Mouse (Mus musculus): ENCODE measurements at regions not wholly inside any gene's neighbourhood (a gene's known extent, or its start where the extent isn't known, plus 50 kb on each side); places are given as distances from the start of the nearest gene placed in this dataset.

DNA sequence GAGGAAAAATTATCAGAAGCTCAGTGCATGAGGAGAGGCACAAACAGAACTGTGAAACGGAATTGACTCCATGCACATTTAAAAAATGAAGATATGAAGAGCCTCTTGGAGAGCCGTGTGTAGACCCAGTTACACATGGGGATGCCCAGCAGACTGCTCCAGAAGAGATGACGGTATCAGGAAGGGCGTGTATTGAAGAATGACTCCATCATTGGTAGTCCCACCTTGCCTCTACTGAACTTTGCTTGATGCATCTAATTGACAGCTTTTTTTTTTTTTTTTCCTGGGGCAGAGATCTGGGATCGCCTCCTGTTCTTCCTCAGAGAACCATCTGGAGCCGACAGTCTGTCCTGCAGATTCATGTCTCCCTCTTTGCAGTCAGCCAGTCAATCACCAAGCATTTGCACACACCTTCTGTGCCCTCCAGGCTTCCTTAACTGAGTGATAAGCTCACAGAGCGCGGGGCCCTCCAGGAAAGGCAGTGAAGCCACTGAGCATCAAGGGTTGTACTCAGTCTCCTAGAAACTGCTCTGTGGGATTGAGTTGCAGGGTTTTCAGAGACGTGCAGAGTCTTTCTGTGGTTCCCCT, 57.6 kb upstream of the D1Pas1 start:
- Histone ChIP-seq H3K27ac (no peak overlapping the region), H3K4me3 (no peak overlapping the region)
- DNase-seq (ENCODE audit: low spot score in 2 of 2) = peak; percentile 16 to 25
- TF ChIP-seq CTCF (conservative IDR thresholded peaks at IDR 0.05) = no peak

DNA sequence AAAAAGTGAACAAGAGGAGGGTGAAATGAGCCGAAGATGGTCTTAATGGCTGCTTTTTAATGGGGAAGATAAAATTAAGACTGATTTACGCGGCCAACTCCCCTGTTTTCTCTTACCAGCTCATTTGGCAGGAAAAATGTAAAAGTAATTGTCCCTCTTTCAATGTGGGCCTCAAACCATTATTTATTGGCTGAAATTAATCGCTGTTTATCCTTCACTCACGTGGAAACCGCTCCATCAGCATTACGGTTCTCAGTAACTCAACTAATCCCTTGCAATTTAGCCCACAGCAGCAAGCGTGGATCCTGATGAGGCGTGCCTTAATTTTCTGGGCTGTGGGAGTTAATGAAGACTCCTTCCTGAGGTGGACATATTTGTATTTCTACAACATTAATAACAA, 58.1 kb upstream of the D1Pas1 start:
- no peak overlapping the region for H3K4me3 ChIP-seq
- no peak for TF ChIP-seq CTCF (conservative IDR thresholded peaks at IDR 0.05)
- DNase-seq (ENCODE audit: low spot score in 2 of 2) = no peak
- no peak overlapping the region for H3K27ac ChIP-seq

DNA sequence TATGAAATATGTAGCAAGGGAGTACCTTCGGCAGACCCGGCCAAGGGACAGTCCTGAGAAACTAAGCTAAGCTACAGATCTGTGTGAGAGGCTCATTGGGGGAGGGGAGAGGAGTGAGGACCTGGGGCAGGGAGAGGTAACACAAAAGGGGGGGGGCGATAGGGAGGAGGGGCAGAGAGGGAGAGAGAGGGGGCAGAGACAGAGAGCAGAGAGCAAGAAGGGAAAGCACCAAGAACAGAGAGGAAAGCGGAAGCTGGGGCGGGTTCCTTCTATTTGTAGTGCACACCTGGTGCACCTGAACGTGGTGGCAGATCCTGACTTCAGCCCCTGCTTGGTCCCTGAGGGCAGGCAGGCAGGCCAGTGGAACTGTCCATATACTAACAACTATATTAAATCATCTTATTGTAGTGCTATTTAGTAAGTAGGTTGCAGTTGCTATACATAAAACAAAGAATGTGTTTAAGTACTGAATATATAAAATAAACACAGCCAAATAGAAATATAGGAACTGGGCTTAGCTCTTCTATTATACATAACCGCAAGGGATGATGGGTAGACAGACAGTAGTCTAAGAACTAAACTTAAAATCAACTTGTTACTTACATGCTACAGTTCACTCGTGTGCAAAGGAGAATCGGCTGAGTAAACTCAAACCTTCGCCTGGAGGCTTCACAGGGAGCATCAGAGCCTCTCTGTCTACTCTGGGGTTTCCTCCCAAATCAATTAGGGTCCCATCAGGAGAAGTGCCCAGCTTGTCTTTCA, 59.6 kb upstream of the D1Pas1 start:
- TF ChIP-seq CTCF (conservative IDR thresholded peaks at IDR 0.05) = no peak

DNA sequence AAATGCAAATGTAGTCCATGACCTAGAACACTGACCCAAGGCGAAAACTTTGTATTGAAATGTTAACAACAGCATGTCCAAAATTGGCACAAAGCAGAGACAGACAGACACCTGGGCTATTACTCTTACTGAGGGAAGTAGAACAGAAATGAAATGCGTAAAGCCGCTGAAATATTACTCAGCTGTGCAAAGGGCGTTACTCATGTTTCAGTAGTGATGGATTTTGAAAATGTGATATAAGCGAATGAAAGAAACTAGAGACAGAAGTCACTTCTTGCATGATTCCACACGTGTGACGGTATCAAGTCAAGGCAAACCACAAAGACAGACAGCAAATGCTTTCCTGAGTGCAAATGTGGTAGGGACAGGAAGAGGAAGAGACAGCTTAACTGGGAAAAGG, 61.3 kb upstream of the D1Pas1 start:
- TF ChIP-seq CTCF (conservative IDR thresholded peaks at IDR 0.05) = no peak
- H3K4me3 ChIP-seq = no peak overlapping the region
- DNase-seq (ENCODE audit: low spot score in 2 of 2) = no peak
- H3K27ac ChIP-seq = no peak overlapping the region

More for the DNA sequence above, 59.6 kb upstream of the D1Pas1 start:
- DNase-seq (ENCODE audit: low spot score in 2 of 2) = no peak
- H3K4me3 ChIP-seq = no peak overlapping the region
- H3K27ac ChIP-seq = no peak overlapping the region

DNA sequence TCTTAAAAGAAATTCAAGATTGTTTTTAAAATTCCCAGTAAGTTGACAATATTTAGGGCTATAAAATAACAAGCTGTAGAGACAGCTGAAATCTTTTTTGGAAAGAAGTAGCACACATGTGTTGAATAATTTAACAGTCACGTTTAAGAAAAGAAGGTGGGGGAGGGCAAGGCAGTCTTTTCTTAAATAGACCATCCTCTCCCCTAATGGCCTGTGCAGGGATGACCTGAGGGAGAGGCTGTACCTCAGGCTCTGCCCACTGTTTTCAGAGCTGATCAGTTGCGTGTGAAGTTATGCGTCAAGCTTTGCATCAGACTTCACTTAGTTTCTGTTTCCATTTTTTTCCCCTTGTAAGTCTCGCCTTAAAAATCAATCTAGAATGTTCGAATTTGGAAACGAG, 65.7 kb upstream of the D1Pas1 start:
- H3K27ac ChIP-seq = no peak overlapping the region
- no peak for DNase-seq (ENCODE audit: low spot score in 2 of 2)
- no peak overlapping the region for H3K4me3 ChIP-seq
- TF ChIP-seq CTCF (conservative IDR thresholded peaks at IDR 0.05) = no peak

DNA sequence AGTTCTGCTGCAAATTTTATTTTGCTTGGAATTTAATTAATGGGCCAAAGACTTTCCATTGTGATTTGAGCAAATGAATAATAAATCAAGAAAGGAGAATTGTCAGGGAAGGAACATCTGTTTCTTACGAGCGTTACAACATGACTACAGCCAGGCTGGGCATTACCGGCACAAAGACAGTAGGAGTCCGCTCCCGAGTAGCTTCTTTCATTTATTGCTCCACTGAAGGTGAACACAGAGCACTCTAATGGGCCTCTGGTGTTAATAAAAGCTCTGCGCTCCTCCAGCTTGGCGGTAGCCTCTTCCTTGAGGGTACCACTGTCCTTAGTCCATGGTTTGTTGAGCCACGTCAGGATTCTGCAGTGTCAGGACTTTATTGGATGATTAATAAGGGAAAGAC, 69.0 kb upstream of the D1Pas1 start:
- Histone ChIP-seq H3K27ac (no peak overlapping the region), H3K4me3 (no peak overlapping the region)
- no peak for TF ChIP-seq CTCF (conservative IDR thresholded peaks at IDR 0.05)
- DNase-seq (ENCODE audit: low spot score in 2 of 2) = no peak

DNA sequence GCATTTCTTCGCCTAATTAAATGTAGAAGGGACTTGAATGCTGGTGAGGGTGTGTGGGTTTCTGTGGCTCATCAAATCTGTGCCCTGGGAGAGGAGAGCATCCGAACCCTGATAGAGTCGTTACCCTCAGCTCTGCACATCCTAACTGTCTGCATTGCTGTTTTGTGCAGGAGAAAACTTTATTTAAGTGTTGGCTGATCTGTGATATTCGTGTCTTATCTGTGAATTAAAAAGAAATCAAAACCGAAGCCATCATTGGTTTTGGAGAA, 77.7 kb upstream of the D1Pas1 start:
- no peak for DNase-seq (ENCODE audit: low spot score in 2 of 2)
- no peak overlapping the region for H3K4me3 ChIP-seq

DNA sequence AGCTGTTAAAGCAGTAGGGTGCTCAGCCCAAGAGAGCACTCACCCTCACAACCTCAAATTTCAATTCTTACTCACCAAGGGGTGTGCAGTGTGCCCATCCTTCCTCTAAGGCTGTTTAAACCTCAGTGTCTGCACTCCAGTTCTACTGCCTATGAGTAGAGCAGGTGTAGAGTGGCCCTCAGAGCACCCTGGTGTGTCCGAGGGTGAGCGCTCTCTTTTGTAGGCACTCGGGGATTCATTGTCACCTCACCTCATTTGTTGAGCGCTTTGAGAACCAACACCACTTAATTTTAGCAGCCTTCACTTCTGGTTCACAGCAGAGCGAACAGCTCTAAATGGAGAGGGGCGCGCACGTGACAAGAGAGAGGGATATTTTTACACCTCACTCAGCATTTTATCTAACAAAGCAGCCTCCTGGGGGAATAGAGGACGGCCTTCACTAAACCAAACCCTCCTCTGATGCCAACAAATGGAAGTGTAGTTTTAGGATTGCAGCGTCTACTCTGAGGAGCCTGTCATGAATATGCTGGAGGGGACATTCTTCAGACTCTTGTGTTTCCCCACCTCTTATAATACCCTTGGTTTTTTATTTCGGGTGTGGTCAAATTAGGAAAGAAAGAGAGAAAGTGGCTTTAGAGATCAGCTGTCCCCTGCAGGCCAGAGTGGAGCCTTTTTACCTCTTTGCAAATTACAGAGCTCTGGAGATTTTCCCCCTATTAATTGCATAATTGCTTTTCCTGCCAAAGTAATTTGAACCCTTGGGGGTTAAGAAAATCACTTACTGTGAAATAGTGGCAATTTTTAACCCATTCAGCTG, 78.2 kb upstream of the D1Pas1 start:
- no peak for TF ChIP-seq CTCF (conservative IDR thresholded peaks at IDR 0.05)
- no peak for DNase-seq (ENCODE audit: low spot score in 2 of 2)
- no peak overlapping the region for H3K4me3 ChIP-seq
- no peak overlapping the region for H3K27ac ChIP-seq

More for the DNA sequence above, 77.7 kb upstream of the D1Pas1 start:
- no peak overlapping the region for H3K27ac ChIP-seq
- no peak for TF ChIP-seq CTCF (conservative IDR thresholded peaks at IDR 0.05)

DNA sequence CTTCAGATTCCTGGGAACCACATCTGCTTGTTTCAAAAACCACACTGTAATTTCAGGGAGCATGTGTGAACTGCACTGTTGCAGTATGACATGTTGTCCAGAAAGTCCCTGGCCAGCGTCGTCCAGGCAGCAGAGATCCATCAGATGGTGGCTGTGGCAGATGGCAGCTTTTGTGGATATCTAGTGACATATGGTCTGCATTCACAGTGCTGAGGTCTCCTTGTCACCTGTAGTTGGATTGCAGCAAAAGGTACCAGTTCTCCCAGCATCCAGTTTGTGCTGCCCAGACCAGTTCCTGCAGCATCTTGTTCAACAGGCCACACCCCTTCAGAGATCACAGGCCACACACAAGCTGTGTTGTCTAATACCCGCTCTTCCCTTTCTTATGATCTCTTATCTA, 80.1 kb upstream of the D1Pas1 start:
- DNase-seq (ENCODE audit: low spot score in 2 of 2) = no peak
- TF ChIP-seq CTCF (conservative IDR thresholded peaks at IDR 0.05) = no peak
- Histone ChIP-seq H3K27ac (no peak overlapping the region), H3K4me3 (no peak overlapping the region)

DNA sequence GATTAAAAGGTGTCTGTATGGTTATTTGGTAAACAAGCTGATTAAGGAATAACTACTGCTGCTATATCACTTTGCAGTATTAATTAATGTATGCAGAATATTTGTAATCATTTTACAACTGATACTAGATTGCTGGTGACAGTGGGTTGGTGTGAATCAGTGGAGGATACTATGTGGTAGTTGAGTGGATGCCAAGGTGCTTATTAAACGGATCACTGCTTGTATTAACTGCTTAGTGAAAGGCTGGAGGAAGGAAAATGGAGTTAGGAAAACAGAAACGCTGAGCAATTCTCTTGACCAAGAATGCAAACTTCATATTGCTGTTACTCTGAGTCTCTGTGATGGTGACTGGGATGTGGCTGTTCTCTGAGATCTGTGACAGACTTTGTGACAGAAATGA, 86.8 kb upstream of the D1Pas1 start:
- H3K4me3 ChIP-seq = no peak overlapping the region
- no peak overlapping the region for H3K27ac ChIP-seq
- DNase-seq (ENCODE audit: low spot score in 2 of 2) = no peak
- TF ChIP-seq CTCF (conservative IDR thresholded peaks at IDR 0.05) = no peak

DNA sequence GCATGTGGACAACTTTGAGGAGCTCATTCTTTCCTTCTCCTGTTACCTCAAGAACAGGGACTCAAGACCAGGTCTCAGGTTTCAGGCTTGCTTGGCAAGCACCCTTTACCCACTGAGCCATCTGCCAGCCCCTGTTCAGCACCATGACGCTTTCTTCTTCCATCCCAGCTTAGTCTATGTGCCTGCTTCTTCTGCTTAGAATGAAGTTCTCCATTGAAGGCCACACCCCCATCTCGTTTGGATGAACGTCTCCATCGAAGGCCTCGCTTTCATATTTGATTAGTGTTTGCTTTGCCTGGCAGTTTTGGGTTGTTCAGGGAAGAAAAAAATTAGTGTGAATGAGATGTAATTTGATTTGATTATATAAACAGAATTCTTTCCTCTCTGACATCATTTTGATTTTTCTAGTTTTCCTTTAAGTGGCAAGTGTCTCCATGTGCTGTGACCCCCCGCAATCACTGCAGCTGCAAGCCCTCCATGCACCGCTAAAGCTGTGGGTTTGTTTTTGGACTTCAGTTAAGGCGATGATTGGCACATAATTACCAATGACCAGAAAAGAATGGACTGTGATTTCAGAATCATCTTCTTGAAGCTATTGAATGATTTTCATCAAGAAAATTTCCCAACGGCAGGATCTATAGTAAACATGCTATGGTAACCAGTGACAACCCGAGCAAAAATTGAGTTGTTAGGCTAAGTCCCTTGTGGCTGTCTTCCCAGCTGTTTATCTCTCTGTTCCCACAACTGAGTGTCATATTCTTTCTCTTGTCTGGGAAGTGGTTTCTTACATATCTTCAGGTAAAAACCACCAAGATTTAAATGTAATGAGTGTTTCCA, 106.4 kb upstream of the D1Pas1 start:
- Histone ChIP-seq H3K4me3 (no peak overlapping the region), H3K27ac (no peak overlapping the region)
- TF ChIP-seq CTCF (conservative IDR thresholded peaks at IDR 0.05) = no peak
- DNase-seq (ENCODE audit: low spot score in 2 of 2) = peak in 1 of 2 experiments; percentile 2

DNA sequence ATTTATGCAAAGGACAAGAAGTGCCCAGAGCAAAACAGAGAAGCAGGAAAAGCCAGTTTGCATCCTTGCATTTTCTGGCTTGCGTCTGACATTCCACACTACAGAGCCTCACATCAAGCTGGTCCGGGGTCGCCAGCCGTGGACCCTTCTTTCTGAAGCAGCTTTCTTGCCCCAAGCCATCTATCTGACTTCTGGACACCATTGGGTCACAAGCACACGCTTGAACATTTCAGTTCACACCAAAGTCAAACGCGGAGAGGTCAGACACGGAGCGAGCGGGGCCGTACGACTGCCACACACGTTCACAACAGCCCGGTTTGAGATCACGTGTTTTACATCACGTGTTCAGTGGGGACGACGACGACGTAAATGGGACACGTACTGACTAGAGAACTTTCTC, 108.9 kb upstream of the D1Pas1 start:
- no peak overlapping the region for H3K27ac ChIP-seq
- DNase-seq (ENCODE audit: low spot score in 2 of 2) = no peak
- H3K4me3 ChIP-seq = no peak overlapping the region
- no peak for TF ChIP-seq CTCF (conservative IDR thresholded peaks at IDR 0.05)

DNA sequence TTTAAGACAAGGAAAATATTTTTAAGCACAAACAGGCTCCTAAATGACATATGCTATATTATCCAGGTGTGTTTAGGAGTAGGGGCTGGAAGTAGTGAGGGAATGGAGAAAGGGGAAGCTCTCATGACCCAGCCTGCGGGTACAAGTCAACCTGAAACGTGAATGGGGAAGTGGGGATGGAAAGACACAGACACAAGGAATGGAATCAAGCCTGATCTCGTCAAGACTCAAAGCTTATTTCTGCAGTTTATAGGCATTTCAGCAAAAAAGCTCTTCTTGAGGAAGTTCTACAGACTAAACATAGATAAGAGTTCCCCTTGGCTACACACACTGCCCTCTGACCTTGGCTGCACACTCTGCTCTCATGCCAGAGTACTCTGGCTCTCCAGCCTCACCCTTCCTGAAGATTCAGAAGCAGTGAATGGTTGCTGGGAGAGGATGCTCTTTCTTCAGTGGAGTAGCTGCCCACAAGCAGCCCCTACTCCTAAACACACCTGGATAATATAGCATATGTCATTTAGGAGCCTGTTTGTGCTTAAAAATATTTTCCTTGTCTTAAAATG, 106.4 kb upstream of the Rrp15 start:
- TF ChIP-seq CTCF (conservative IDR thresholded peaks at IDR 0.05) = no peak
- Histone ChIP-seq H3K27ac (no peak overlapping the region), H3K4me3 (no peak overlapping the region)
- DNase-seq (ENCODE audit: low spot score in 2 of 2) = no peak

Data from layer of hippocampus, adult 2 months (tissue).